Mouse (Mus musculus): Measurements from ENCODE around the gene Ttc17.
A peak's percentile ranks its signal among the peaks of the same experiment; 100 is the strongest.

GRCm38 (mm10) chr2:94263530-94263937 is 143.0 kb downstream of the Ttc17 start:
- TF ChIP-seq CTCF (IDR thresholded peaks at IDR 0.05) (0 out of 2 replicates have a peak, but pooled peaks have one; percentile 4), EP300 (IDR thresholded peaks at IDR 0.05) (no peak)
